Mouse (Mus musculus) midbrain, embryonic 14.5 days (tissue): ENCODE measurements at regions not wholly inside any gene's neighbourhood (a gene's known extent, or its start where the extent isn't known, plus 50 kb on each side); places are given as distances from the start of the nearest gene placed in this dataset.

Experiments used
- ATAC-seq: fragments of 200-750 bp; cut with Nextera tagmentation; 2 replicates; pipeline ENCODE4 v1.8.0; 2017; ENCODE audit warnings: moderate number of reproducible peaks, moderate library complexity; ENCODE audit not compliant: low FRiP score, low TSS enrichment
- DNase-seq: peaks from one replicate; pipeline ENCODE4 v3.0.0-alpha.2; 2015
- H3K27ac ChIP-seq: fragments of 300-500 bp; sonication (generic); replicated peaks from 2 replicates; pipeline ENCODE4 v1.5.1; 2014; ENCODE audit warnings: mild to moderate bottlenecking, low read depth, low read length, moderate library complexity
- H3K27me3 ChIP-seq: fragments of 300-500 bp; sonication (generic); 2 replicates; pipeline ENCODE4 v1.6.1; 2014; ENCODE audit warnings: low read length, control low read depth, mixed read lengths; ENCODE audit not compliant: control insufficient read depth, insufficient read depth
- H3K36me3 ChIP-seq: fragments of 300-500 bp; sonication (generic); 2 replicates; pipeline ENCODE4 v1.6.1; 2014; ENCODE audit warnings: low read length, control low read depth; ENCODE audit not compliant: control insufficient read depth, insufficient read depth
- H3K4me1 ChIP-seq: fragments of 300-500 bp; sonication (generic); 2 replicates; pipeline ENCODE4 v1.6.1; 2014; ENCODE audit warnings: mild to moderate bottlenecking, antibody characterized with exemption, low read length, control low read depth; ENCODE audit not compliant: control insufficient read depth, insufficient read depth
- H3K4me2 ChIP-seq: fragments of 300-500 bp; sonication (generic); 2 replicates; pipeline ENCODE4 v1.6.1; 2014; ENCODE audit warnings: mild to moderate bottlenecking, low read length, moderate library complexity
- H3K4me3 ChIP-seq: fragments of 300-500 bp; sonication (generic); replicated peaks from 2 replicates; pipeline ENCODE4 v1.5.1; 2014; ENCODE audit warnings: low read depth, low read length
- H3K9ac ChIP-seq: fragments of 300-500 bp; sonication (generic); replicated peaks from 2 replicates; pipeline ENCODE4 v1.6.1; 2014; ENCODE audit warnings: mild to moderate bottlenecking, low read length, moderate library complexity
- H3K9me3 ChIP-seq: fragments of 300-500 bp; sonication (generic); 2 replicates; pipeline ENCODE4 v1.6.1; 2016; ENCODE audit warnings: low read length, control low read depth, mixed read lengths; ENCODE audit not compliant: control insufficient read depth
- WGBS: fragments of 180-500 bp; shearing (Covaris S2); extraction: QIAGEN DNeasy Blood & Tissue Kit; methylation state at CpG from one replicate; pipeline ENCODE4 v1.1.7; 2014; 5-methylcytosine and 5-hydroxymethylcytosine counted together

- no peaks in the 10 kb centered on the region for H3K27me3 ChIP-seq
- H3K4me2 ChIP-seq, result no peak overlapping the region
- no peak overlapping the region for H3K4me3 ChIP-seq
- 37% methylated on average over 4 of the region's 4 CpGs for WGBS
- no peak overlapping the region for H3K9ac ChIP-seq
- no peak for DNase-seq
- H3K9me3 ChIP-seq, result no peaks in the 10 kb centered on the region
- no peak for ATAC-seq
- no peaks in the 10 kb centered on the region for H3K36me3 ChIP-seq
- no peak overlapping the region for H3K27ac ChIP-seq
- H3K4me1 ChIP-seq, result no peaks in the 10 kb centered on the region; the same call in 1 of the 2 replicates
Measured at GRCm38 (mm10) chr7:136417327-136417726, 477.1 kb upstream of the Mgmt start.

GRCm38 (mm10) chr7:136423846-136424531 is 470.4 kb upstream of the Mgmt start:
- no peak for ATAC-seq
- no peak overlapping the region for H3K4me2 ChIP-seq
- H3K4me1 ChIP-seq, result no peaks in the 10 kb centered on the region
- H3K9me3 ChIP-seq, result no peaks in the 10 kb centered on the region
- no peaks in the 10 kb centered on the region for H3K36me3 ChIP-seq
- H3K9ac ChIP-seq, result no peak overlapping the region
- 68% methylated on average over 8 of the region's 8 CpGs for WGBS
- H3K4me3 ChIP-seq, result no peak overlapping the region
- H3K27me3 ChIP-seq, result no peaks in the 10 kb centered on the region
- DNase-seq, result no peak
- H3K27ac ChIP-seq, result no peak overlapping the region

- H3K4me1 ChIP-seq, result peaks cover 10% of the 10 kb centered on the region; the same call in 1 of the 2 replicates
- H3K27me3 ChIP-seq, result no peaks in the 10 kb centered on the region
- no peak for DNase-seq
- H3K4me3 ChIP-seq, result no peak overlapping the region
- H3K27ac ChIP-seq, result no peak overlapping the region
- ATAC-seq, result no peak
- H3K9ac ChIP-seq, result no peak overlapping the region
- no peaks in the 10 kb centered on the region for H3K36me3 ChIP-seq
- H3K4me2 ChIP-seq, result no peak overlapping the region
- 66% methylated on average over 4 of the region's 4 CpGs for WGBS
- H3K9me3 ChIP-seq, result no peaks in the 10 kb centered on the region
Measured at GRCm38 (mm10) chr7:136427164-136427563, 467.2 kb upstream of the Mgmt start.

- H3K36me3 ChIP-seq, result no peaks in the 10 kb centered on the region
- H3K27me3 ChIP-seq, result no peaks in the 10 kb centered on the region
- DNase-seq (peak; percentile 68), ATAC-seq (no peak)
- no peak overlapping the region for H3K4me3 ChIP-seq
- peaks cover 10% of the 10 kb centered on the region; the same call in 1 of the 2 replicates for H3K4me1 ChIP-seq
- no peak overlapping the region for H3K9ac ChIP-seq
- H3K9me3 ChIP-seq, result no peaks in the 10 kb centered on the region
- H3K27ac ChIP-seq, result no peak overlapping the region
- H3K4me2 ChIP-seq, result no peak overlapping the region
- WGBS, result 32% methylated on average over 21 of the region's 21 CpGs
Measured at GRCm38 (mm10) chr7:136430085-136431011, 464.1 kb upstream of the Mgmt start.

- H3K9me3 ChIP-seq, result no peaks in the 10 kb centered on the region
Measured at GRCm38 (mm10) chr7:136433699-136434098, 460.7 kb upstream of the Mgmt start.

GRCm38 (mm10) chr7:136434510-136434909 is 459.9 kb upstream of the Mgmt start:
- no peak overlapping the region for H3K9ac ChIP-seq
- H3K36me3 ChIP-seq, result no peaks in the 10 kb centered on the region
- H3K4me3 ChIP-seq, result no peak overlapping the region
- DNase-seq, result no peak
- no peaks in the 10 kb centered on the region for H3K9me3 ChIP-seq
- WGBS, result 88% methylated on average over 13 of the region's 13 CpGs
- H3K27me3 ChIP-seq, result no peaks in the 10 kb centered on the region
- peaks cover 10% of the 10 kb centered on the region; the same call in 1 of the 2 replicates for H3K4me1 ChIP-seq
- no peak overlapping the region for H3K27ac ChIP-seq
- no peak for ATAC-seq
- H3K4me2 ChIP-seq, result no peak overlapping the region

More at GRCm38 (mm10) chr7:136433699-136434098, 460.7 kb upstream of the Mgmt start:
- Histone ChIP-seq H3K4me2 (no peak overlapping the region), H3K27ac (no peak overlapping the region), H3K9ac (no peak overlapping the region), H3K36me3 (no peaks in the 10 kb centered on the region), H3K27me3 (no peaks in the 10 kb centered on the region), H3K4me1 (peaks cover 10% of the 10 kb centered on the region; the same call in 1 of the 2 replicates), H3K4me3 (no peak overlapping the region)
- no peak for ATAC-seq
- WGBS, result 74% methylated on average over 3 of the region's 3 CpGs
- no peak for DNase-seq

- H3K27me3 ChIP-seq, result no peaks in the 10 kb centered on the region
- H3K9me3 ChIP-seq, result no peaks in the 10 kb centered on the region
- H3K27ac ChIP-seq, result no peak overlapping the region
- no peaks in the 10 kb centered on the region for H3K36me3 ChIP-seq
- ATAC-seq, result no peak
- H3K4me3 ChIP-seq, result no peak overlapping the region
- H3K4me2 ChIP-seq, result no peak overlapping the region
- no peaks in the 10 kb centered on the region for H3K4me1 ChIP-seq
- no peak for DNase-seq
- WGBS, result 28% methylated on average over 2 of the region's 2 CpGs
- no peak overlapping the region for H3K9ac ChIP-seq
Measured at GRCm38 (mm10) chr7:136443436-136443835, 451.0 kb upstream of the Mgmt start.

GRCm38 (mm10) chr7:136445091-136445490 is 449.3 kb upstream of the Mgmt start:
- no peaks in the 10 kb centered on the region for H3K27me3 ChIP-seq
- DNase-seq, result no peak
- 85% methylated on average over 6 of the region's 6 CpGs for WGBS

More at GRCm38 (mm10) chr7:136445091-136445490, 449.3 kb upstream of the Mgmt start:
- no peaks in the 10 kb centered on the region for H3K36me3 ChIP-seq
- H3K9me3 ChIP-seq, result no peaks in the 10 kb centered on the region
- no peak overlapping the region for H3K27ac ChIP-seq
- no peak overlapping the region for H3K4me2 ChIP-seq
- no peak overlapping the region for H3K4me3 ChIP-seq
- no peak for ATAC-seq
- H3K9ac ChIP-seq, result no peak overlapping the region
- H3K4me1 ChIP-seq, result no peaks in the 10 kb centered on the region
